8 mouse cellular contexts compared by ENCODE assay signal in genomic region chr10:109684109-109685056, GRCm38 (mm10).
DNase-seq lines count a peak whose midpoint lies in the region; ATAC-seq lines count a peak whose summit lies in the region.

No protein-coding gene starts in this region.

- ATAC-seq in neural tube, embryonic 12.5 days (ENCODE audit: low FRiP score, low read depth) = peak; percentile 97

- H3K4me2 ChIP-seq in neural tube, embryonic 12.5 days (replicated peaks) = peak overlapping the region; percentile 55

- no peaks in the 10 kb centered on the region for H3K27me3 ChIP-seq in hindbrain, embryonic 10.5 days (ENCODE audit: insufficient read depth, poor library complexity, severe bottlenecking)
- no peaks in the 10 kb centered on the region for H3K27me3 ChIP-seq in neural tube, embryonic 12.5 days (replicated peaks)

- peak overlapping the region; percentile 89 for H3K27ac ChIP-seq in hindbrain, embryonic 10.5 days
- H3K27ac ChIP-seq in neural tube, embryonic 12.5 days = peak overlapping the region; percentile 65

- peak overlapping the region; percentile 39 for H3K4me3 ChIP-seq in hindbrain, embryonic 10.5 days
- peak overlapping the region; percentile 14; the same call in 1 of the 2 replicates for H3K4me3 ChIP-seq in neural tube, embryonic 12.5 days

- H3K9me3 ChIP-seq in hindbrain, embryonic 10.5 days = no peaks in the 10 kb centered on the region
- H3K9me3 ChIP-seq in neural tube, embryonic 12.5 days = no peaks in the 10 kb centered on the region

- peak overlapping the region; percentile 44; the same call in 1 of the 2 replicates for H3K9ac ChIP-seq in neural tube, embryonic 12.5 days

- 23% methylated on average over 27 of the region's 27 CpGs for WGBS in hindbrain, embryonic 10.5 days
- 26% methylated on average over 27 of the region's 27 CpGs for WGBS in neural tube, embryonic 12.5 days

- H3K36me3 ChIP-seq in hindbrain, embryonic 10.5 days = no peaks in the 10 kb centered on the region
- H3K36me3 ChIP-seq in neural tube, embryonic 12.5 days = no peaks in the 10 kb centered on the region

- peaks cover 27% of the 10 kb centered on the region for H3K4me1 ChIP-seq in hindbrain, embryonic 10.5 days (replicated peaks)
- 0 out of 2 replicates have a peak, but pooled peaks cover 11% of the 10 kb centered on the region for H3K4me1 ChIP-seq in neural tube, embryonic 12.5 days

- DNase-seq in adrenal gland, adult (ENCODE audit: inconsistent age in 2 of 2, low spot score in 1 of 2) = peak; percentile 30 to 79
- peak; percentile 93 for DNase-seq in cerebellum, adult 9-11 months
- peak; percentile 33 to 74 for DNase-seq in frontal cortex, adult 2 months (ENCODE audit: extremely low spot score in 1 of 2, low spot score in 1 of 2)
- DNase-seq in hindbrain, embryonic 10.5 days (ENCODE audit: low spot score) = peak; percentile 87
- DNase-seq in left cerebral cortex, adult 8-10 months (ENCODE audit: low spot score in 2 of 2) = peak; percentile 36 to 59
- DNase-seq in thymus, adult 18-20 months = no peak
- no peak for DNase-seq in c-Kit-positive CD71-positive TER-119-positive erythroid progenitor cells, embryonic 14.5 days (ENCODE audit: low spot score)

Comparison
In these comparisons a context has a peak if more than half of its experiments do, and no peak if none do; other contexts are left out.
1. DNase-seq: peak in adrenal gland, adult (2 of 2), cerebellum, adult 9-11 months (single experiment), frontal cortex, adult 2 months (2 of 2), hindbrain, embryonic 10.5 days (single experiment) and left cerebral cortex, adult 8-10 months (2 of 2); none in thymus, adult 18-20 months (0 of 2) and c-Kit-positive CD71-positive TER-119-positive erythroid progenitor cells, embryonic 14.5 days (single experiment).